Mouse (Mus musculus): ENCODE results near the gene Celsr1.

Celsr1 gene

GRCm38 (mm10) chr15:86034781-86035360, 1.3 kb upstream of the Celsr1 start:
- no peak for DNase-seq (ENCODE audit: low spot score)

GRCm38 (mm10) chr15:86034021-86034523, 495 bp upstream of the Celsr1 start:
- DNase-seq (ENCODE audit: low spot score) = no peak

DNA sequence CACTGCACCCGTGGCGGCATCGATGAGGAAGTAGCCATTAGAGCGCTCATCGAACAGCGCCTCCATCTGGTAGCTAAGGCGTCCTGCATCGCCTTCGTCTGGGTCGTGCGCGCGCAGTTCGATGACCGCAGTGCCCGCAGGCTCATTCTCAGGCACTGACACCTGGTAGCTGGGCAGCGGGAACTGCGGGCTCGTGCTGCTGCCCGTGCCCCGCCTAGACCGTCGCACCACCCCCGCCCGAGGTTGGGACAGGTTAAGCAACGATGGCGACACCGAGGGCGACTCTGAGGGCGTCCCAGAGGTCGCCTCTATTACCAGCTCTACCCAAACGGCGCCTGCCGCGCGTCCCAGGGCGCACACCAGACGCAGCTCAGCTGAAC, 776 bp downstream of the Celsr1 start:
- no peak for DNase-seq (ENCODE audit: low spot score)

GRCm38 (mm10) chr15:86029981-86030380, 3.6 kb downstream of the Celsr1 start:
- DNase-seq (ENCODE audit: low spot score) = no peak

DNA sequence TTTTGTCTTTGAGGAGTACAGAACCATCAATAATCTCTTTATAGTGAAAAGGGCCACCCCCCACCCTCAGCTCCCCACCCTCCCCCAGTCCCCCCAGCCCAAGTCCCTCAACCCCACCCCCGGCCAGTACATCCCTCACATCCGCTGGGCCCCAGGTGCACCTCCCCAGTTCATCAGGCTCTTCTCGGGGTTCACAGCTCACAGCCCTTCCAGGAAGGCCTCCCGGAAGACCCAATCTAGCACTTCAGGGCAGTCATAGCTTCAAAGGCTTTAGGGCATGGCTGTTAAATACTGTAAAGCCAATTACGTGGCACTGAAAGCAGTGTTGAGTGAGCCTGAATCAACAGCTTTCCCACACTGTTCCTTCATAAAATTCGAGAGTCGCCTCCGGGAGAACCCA, 5.7 kb downstream of the Celsr1 start:
- no peak for DNase-seq (ENCODE audit: low spot score)

GRCm38 (mm10) chr15:86021971-86022370, 11.6 kb downstream of the Celsr1 start:
- DNase-seq (ENCODE audit: low spot score) = no peak

- no peak for DNase-seq (ENCODE audit: low spot score)
These were observed 12.3 kb downstream of the Celsr1 start for GRCm38 (mm10) chr15:86021301-86021700.

DNA sequence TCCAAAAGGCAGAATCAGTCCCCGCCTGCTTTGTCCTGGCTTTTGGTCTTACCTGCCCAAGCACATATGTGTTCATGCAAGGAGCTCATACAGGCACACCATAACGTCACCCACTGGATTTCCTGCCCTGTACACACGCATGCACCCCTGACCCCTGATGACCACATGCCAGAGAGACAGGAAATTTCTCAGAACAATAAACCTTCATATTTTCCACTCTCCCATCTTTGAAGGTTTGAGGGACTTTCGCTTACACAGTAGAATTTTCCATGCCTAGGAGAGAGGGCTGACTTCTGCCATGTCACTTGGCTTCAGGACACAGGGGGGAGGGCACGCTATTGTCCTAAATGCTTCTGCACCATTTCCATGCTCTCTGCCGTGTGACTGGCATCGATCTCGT, 13.6 kb downstream of the Celsr1 start:
- DNase-seq (ENCODE audit: low spot score) = no peak

- no peak for DNase-seq (ENCODE audit: low spot score)
These were observed 14.6 kb downstream of the Celsr1 start for GRCm38 (mm10) chr15:86018753-86019512.

DNA sequence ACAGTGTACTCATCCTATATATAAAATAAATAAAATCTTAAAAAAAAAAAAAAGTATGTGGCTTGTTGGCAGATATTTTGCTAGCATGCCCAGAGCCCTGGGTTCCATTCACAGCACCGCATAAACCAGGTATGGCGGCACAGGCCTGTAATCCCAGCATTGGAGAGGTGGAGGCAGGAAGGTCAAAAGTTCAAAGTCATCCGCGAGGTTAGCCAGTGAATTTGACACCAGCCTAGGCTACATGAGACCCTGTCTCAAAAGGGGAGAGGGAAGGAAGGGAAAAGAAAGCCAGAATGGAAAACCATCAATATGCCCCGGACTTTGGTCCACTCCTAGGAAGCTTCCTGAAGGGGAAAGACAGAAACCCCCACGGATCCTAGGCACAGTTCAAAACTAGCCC, 16.2 kb downstream of the Celsr1 start:
- no peak for DNase-seq (ENCODE audit: low spot score)

DNA sequence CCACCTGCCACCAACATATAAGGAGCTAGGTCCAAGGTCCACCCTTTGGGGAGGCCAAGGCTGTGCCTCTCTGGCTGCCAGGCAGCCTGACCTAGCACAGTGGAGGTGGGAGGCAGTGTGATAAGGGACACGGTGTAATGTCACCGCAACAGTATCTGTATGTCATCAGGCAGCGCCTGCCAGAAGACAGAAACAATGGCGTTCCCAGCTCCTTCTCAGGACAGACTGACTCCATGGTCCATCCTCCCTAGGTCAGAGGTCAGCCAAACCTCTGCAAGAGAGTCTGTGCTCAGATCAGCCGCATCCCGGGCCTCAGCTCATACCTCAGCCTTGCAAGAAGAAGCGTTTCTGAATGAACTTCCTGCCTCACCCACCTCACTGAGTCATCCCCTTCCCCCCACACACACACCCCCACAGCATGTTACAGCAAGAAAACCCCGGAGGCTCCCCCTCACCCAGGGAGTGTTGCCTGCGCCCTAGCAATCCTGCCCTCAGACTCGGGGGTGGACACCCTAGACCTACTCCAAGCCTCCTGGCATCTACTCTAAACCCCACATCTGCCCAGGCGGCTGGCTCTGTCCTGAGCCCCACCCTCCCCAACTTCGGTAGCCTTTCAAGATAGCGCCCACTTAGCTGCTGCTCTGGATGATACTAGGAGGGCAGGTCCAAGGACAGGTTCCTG, 17.6 kb downstream of the Celsr1 start:
- no peak for DNase-seq (ENCODE audit: low spot score)

GRCm38 (mm10) chr15:86015026-86015425, 18.6 kb downstream of the Celsr1 start:
- DNase-seq (ENCODE audit: low spot score) = no peak

- no peak for DNase-seq (ENCODE audit: low spot score)
These were observed 19.9 kb downstream of the Celsr1 start for GRCm38 (mm10) chr15:86013656-86014055.

- no peak for DNase-seq (ENCODE audit: low spot score)
These were observed 20.4 kb downstream of the Celsr1 start for GRCm38 (mm10) chr15:86013130-86013529.

GRCm38 (mm10) chr15:86007690-86008121, 25.9 kb downstream of the Celsr1 start:
- DNase-seq (ENCODE audit: low spot score) = no peak

GRCm38 (mm10) chr15:86005691-86006525, 27.7 kb downstream of the Celsr1 start:
- DNase-seq (ENCODE audit: low spot score) = no peak

GRCm38 (mm10) chr15:86004048-86004447, 29.5 kb downstream of the Celsr1 start:
- no peak for DNase-seq (ENCODE audit: low spot score)

DNA sequence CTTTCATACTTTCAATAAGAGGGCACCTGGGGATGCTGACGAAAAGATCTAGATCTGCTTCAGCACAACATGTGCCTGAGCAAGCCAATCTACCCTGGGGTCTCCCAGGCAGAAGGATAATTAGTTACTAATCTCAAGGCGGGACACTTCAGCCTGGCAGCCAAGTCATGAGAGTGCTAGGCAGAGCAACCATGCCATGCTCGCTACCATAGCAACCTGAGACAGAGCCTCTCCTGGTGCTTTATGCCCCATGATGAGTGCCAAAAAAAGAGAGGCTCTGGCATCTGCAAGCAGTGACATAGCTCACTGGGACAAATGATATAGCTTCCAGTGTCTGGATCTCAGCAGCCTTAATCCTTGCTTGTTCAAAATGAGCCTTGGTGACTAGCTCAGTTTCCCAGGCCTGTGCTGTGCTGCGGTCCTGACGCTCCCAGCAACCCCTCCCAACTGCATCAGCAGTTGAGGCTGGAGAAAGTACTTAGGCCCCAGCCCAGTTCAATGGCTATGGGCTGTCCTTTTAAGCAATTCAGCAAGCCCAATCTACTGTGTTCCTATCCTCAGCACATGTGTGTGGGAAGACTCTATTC, 32.8 kb downstream of the Celsr1 start:
- no peak for DNase-seq (ENCODE audit: low spot score)

DNA sequence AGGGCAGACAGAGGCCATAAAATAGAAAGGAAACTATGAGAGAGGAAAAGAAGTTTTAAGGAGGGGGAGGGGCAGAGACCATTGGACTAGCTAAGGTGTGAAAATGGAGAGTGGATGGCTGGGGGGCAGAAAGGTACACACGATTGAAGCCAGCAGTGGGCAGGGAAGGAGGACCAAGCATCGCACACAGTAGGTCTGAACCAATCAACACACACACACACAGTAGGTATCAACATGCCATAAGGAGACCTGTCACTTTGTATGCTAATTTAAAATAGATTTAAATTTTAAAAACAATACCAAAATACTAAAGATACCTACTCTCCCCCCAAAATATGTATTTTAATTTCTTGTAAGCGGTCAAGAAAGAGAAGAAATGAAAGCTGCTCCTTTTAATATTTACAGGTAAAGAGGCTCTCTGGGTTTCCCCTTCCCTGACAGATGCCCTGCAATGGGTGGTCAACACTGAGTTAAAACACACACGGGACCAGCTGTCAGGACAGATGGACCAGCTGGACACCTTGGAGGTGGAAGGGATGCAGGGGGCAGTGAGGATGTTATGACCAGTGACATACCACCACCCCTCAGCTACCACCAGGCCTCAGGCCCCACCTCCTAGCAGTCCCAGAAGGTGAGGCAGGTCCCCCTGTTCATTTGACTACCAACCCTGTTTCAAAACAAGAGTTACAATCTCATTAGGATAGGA, 34.9 kb downstream of the Celsr1 start:
- no peak for DNase-seq (ENCODE audit: low spot score)

DNA sequence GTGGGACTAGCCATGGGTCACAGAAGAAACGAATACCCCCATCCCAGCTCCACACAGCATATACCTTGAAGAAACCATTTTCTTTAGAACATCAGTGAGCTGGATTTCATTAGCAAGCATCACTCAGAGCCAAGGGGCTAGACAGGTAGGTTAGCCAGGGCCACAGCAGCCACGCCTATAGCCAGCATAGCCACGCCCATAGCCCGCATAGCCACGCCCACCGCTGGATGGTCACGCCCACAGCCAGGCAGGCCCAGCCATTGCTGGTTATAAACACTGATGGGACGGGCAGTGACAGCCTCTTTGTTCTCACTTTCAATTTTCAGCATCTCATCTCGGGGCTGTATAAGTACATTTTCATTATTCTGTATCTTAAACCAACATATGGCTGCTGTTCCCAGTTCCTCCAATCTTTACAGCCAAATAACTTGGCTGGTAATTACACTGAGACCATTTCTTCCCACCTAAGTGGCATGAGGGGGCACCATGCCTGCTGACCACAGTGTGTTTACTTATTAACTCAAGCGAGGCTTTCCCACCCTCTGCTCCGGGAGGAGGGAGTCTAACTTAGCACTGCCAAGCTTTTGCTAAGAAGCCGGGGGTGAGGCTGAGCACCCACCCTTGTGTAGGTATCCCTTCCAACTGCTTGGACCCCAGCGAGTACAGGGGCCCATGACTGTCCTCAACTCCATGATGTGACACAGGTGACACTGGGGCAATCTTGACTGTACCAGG, 37.4 kb downstream of the Celsr1 start:
- DNase-seq (ENCODE audit: low spot score) = no peak
